Mouse (Mus musculus): Measurements from ENCODE around the gene Hist1h2ag.
"Not testable (repeated sequence)": the region's sequence is repeated elsewhere in the genome, so short reads cannot be mapped to it uniquely, and the experiment has no call there.

The Hist1h2ag gene

DNA sequence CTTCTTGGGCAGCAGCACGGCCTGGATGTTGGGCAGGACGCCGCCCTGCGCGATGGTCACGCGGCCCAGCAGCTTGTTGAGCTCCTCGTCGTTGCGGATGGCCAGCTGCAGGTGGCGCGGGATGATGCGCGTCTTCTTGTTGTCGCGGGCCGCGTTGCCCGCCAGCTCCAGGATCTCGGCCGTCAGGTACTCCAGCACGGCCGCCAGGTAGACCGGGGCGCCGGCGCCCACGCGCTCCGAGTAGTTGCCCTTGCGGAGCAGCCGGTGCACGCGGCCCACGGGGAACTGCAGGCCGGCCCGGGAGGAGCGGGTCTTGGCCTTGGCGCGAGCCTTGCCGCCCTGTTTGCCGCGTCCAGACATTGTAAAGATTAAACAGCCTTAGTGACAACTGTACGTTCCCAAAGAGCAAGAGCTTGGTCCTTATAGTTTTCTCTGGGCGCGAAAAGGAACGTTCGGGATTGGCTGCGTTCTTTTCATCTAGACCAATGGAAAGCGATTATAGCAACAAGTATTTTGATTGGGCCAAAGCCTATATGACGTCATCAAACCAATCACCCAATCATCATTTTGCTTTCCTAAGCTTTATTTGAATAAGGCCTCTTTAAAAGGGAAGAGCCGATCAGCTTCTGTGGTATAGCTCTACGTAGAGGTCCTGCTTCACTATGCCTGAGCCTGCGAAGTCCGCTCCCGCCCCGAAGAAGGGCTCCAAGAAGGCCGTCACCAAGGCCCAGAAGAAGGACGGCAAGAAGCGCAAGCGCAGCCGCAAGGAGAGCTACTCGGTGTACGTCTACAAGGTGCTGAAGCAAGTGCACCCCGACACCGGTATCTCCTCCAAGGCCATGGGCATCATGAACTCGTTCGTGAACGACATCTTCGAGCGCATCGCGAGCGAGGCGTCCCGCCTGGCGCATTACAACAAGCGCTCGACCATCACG lies at the start of gene Hist1h2ag, which contains the start of gene Hist1h2bj:
Hist1h2ag (minus strand) TSS at position 377 of the 935 bp plus-strand sequence.
Hist1h2bj (plus strand) TSS at position 647 of the 935 bp plus-strand sequence.
- peak; percentile 71 to 90 for DNase-seq

DNA sequence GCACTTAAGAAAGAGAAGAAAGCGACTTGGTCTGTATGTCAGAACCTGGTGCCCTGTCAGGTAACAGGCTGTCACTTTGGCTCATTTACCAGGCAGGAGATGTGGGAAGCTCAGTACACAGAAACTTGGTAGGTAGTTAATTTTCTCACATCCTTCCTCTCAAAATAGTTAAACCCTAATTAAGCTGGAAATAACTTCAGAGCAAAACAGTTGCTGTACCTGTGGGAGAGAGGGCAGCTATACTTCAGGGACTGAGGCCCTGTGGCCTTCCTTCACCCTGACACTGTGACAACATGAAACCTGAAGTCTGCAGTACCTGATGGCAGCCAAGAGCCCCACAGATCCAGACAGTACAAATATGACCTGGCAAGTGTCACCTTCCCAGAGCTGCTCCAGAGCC lies 41.4 kb upstream of the Hist1h2ag start, which contains the start of gene Vmn1r188:
Vmn1r188 (plus strand) TSS at position 301 of the 400 bp plus-strand sequence.
- DNase-seq, result not testable (repeated sequence)

DNA sequence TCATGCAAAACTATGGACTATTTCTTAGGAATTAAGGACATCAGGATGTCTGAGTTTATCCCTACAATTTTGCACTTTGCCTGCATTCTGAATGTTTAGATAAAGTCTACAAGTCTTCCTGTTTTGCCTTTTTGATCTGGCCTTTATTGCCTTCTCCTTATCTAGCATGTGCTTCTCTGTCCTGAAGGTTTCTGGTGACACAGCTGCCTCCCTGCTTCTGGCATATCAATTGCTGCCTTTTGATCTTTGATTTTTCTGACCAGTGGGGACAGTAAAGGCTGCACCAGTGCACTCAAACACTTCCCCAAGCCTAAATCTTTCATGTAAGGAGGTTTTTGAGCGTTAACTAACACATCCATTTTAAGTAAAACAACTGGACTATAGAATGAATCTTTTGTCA lies 20.7 kb upstream of the Hist1h2ag start:
- no peak for DNase-seq

DNA sequence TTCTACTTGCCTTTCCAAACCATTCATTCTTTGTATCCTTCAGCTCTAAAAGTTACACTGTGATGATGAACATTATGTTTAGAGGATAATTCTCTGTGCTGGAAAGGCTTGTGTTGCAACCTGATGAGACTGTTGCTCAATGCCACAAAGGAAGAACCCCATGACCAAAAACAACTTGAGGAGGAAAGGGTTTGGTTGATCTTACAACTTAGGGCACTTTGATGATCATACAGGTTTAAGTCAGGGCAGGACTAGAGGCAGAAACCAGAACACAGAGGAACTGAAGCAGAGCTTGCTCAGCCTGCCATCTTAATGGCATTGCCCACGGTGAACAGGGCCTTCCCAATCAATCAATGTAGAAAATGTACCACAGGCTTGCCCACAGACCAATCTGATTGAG lies 18.7 kb upstream of the Hist1h2ag start:
- no peak for DNase-seq

DNA sequence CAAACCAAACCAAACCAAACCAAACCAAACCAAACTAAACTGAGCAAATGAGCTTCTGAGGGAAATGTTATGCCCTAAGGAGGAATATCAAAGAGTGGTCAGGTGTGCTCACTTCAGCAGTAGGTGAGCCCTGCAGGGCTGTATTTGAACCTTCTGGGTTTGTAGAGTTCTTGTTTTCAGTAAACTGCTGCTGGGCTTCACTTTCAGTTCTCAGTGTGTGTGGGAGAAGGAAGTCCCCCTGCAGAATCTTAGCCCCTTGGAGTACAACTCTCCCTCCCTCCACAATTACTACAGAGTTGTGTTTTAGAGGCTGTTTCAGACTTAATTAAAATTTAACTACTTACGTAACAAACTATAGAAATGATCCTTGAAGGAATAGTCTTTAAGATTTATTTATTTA lies 11.0 kb upstream of the Hist1h2ag start:
- DNase-seq, result no peak

DNA sequence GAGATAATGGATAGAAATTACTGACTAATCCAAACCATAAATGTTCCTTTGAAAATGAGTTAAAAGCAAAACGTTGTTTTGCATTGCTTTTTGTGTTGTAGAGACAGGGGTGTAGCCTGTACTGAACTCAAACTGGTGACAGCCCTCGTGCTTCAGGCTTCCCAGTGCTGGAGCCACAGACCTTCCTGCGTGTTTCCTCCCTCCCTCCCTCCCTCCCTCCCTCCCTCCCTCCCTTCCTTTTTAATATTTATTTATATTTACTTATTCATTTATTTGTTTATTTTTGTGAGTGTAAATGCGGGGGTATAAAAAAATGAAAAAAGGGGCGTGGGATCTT lies 8.7 kb upstream of the Hist1h2ag start:
- no peak for DNase-seq

DNA sequence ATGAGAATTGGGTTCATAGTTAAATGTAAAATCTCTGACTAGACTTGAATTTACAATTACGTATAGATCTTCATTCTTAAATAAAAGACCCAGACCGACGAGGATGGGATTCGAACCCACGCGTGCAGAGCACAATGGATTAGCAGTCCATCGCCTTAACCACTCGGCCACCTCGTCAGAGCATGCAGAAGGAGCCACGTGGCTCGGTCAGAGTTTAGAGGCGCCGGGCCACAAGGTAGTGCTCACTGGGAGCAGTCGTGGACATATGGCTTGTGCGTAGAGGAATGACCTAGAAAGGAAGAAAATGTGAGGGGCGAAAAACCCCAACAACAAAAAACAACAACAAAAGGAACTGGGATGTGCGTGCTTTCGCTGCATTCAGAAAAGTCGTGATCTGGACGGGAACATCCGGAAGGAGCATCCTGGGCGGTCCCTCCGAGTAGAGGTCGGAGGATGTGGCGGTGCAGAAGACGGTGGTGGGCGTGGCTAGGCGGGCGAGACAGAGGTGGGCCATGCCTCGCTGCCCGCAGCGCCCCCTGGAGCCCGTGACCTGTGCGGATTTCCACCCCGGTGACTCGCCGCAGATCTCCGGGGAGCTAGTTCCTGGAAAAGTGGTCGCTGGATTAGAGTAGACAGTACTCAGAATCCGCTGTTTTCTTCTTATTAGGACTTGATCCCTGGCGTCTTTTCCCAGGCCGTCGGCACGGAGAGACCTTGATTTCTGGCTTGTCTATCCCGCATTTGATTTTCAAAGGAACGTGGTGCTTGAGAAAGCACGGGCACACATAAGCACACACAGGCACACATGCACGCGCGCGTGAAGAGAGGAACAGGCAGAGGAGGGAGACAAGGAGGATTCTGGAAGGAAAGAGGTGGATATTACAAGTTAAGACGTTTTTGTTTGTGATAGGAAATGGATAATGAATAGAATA lies 8.1 kb upstream of the Hist1h2ag start:
- DNase-seq, result peak; percentile 88 to 91

DNA sequence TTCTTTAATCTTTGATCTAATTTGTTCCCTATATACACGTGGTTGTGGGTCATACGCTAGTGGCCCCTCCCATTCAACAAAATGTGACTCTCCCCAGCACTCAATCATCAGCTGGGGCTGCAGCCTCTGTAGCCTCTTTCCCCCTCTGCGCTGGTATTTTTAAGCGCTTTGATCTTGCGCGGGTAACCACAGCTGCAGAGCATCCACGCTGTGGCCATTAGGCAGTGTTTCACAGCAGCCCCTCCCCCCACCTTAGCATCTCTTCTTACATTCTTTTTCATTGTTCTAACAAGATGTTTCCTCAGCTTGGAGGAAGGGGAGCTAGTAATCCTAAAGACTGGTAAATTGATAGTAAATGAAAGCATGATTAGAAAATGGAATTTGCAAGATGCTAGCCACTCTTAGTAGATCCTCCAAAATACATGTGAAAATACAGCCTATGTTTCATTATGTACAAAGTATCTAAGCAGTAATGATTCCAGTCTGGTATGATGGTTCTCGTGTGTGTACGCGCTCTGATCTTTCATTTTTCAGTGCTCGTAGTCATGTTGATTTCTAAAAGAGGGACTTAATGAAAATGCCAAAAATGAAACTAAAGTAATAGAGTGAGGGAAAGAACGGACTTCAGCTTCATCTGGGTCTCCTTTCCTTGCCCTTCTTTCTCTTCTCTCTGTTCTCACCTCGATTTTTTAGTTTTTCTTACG lies 7.1 kb upstream of the Hist1h2ag start:
- DNase-seq, result peak; percentile 25 to 48

DNA sequence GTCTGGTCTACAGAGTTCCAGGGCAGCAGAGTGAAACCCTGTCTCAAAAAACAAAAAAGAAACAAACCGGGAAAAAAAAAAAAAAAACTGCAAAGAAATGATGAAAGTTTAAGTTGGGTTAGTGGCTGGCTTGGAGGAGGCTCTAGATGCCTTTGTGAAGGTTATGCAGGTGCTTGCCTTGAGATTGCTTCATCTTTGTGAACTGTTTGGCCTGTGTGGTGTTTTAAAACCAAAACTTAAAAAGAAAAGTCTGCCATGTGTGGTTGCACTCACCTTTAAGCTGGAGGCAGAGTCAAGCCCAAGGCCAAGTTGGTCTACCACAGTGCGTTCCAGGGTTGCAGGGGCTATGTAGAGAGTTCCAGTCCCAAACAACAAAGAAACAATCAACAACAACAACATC lies 6.3 kb upstream of the Hist1h2ag start:
- DNase-seq, result no peak

DNA sequence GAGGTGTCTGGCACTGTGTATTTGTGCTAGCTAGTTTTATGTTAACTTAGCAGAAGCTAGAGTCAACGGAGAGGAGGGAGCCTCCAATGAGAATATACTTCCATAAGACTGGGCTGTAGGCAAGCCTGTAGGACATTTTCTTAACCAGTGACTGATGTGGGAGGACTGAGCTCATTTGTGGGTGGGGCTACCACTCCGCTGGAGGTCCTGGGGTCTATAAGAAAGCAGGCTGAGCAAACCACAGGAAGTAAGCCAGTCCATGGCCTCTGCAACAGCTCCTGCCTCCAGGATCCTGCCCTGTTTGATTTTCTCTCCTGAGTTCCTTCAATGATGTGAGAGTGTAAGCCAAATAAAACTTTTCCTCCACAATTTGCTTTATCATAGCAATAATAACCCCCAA lies 2.6 kb upstream of the Hist1h2ag start:
- DNase-seq, result no peak

DNA sequence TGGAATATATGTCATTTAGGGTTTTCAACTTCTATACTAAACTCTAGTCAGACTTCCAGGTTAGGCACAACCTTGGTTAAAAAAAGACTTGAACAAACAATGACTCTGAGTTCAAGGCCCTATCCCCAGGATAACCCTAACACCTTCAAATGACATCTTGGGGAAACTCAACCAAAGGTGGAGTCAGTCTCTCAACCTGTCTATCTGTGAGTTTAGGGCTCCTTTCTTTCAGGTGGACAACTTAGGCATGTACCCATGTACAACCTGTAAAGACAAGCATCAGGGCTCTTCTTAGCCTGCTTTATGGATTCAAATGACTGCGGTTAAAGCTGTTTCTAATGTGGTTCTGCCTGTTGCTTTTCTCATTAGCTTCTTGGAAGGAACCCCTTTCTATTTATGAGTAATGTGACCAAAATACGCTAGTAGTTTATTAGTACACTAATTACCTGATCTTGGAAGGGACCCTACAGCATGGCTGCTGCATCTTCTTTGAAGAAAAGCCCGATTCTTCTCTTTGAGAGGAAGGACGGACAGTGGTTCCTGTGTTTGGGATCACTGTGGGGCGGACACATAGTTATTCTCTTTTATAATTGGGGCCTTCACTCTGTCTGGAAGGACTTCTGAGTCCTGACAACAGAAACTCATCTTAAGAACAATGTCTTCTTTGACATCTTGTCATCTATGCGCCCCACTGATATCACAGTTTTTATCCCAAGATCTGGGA lies 1.9 kb upstream of the Hist1h2ag start:
- DNase-seq, result no peak

DNA sequence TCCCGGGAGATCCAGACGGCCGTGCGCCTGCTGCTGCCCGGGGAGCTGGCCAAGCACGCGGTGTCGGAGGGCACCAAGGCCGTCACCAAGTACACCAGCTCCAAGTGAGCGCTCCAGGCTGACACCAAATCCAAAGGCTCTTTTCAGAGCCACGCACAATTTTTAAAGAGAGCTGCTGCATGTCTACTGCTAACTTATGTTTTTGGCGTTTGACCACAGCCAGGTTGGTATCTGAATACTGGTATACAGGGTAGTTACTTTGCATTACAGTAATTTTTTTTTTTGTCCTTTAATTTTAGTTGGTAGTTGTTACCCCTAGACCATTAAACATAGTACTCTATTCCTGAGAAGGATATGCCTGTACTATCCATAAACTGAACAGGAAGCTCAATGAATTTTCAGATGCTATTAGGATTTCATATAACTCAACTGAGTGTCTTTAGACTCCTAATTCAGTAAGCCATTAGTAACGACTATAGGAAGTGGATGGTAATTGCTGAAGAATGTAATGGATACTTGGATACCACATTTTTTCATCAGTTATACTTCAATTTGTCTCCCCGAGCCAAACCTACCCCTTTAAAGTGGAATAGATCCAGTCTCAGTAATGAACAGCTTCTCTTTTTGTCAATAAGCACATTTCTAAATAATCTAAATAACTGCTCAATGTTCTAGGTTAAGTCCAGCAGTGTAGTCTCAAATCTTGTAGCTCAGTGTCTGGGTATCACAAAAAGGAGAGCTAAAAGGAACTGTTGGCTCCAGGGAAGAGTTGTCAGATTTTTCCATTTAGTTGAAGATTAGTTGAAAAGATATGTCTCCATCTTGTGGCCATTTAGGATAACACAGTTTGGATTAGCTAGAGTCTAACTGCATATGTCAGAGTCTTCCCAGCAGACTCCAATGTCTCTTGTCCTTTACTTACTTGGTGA lies 1.0 kb upstream of the Hist1h2ag start:
- no peak for DNase-seq

DNA sequence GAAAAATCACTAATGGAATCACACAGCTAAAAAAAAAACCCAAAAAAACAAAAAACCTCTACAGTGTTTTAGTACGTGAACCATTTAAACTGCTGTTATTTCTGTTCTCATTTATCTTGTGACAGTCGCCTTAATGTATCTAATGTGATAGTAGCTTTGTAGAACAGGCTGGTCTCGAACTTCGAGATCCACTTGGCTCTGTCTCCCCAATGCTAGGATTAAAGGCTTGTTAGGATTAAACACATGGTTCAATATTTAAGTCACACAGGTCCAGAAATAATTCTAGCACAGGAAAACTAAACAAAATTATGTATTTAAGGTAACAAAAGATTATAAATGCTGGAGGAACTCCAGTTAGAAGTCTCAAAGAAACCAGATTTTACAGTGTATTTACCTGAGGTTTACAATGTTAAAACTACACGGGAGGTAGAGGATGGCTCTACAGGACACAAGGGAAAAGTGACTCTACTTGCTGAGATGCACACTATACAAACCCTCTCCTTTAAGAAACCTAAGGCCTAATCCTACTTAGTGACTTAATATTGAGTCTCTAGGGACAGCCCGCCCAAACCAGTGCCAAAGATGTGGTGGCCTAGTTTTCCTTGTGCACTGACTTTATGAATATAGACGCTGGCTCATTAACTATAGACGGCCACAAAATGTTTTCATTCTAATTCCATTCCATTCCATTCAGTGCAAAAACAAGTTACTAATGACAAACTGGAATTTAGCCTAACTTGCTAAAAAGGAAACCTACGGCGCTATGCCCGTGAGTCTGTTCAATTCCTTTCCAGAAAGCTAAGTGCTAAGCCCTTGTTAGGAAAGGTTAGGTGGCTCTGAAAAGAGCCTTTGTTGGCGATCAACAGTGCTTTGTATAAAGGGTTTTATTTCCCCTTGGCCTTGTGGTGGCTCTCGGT lies 835 bp downstream of the Hist1h2ag start:
- no peak for DNase-seq

DNA sequence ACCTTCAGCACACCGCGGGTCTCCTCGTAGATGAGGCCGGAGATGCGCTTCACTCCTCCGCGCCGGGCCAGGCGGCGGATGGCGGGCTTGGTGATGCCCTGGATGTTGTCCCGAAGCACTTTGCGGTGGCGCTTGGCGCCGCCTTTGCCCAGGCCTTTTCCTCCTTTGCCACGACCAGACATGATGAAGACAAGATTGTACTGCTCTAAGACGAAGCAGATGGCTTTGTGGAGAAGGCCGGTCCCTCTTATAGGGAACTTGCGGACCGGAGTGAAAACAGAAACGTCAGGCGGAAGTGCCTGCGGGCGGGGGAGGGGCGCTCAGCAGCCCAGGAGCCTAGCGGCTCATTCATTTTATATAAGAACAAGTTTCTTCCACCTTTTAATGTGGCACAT lies 1.6 kb downstream of the Hist1h2ag start, which contains the start of gene Hist1h4i:
Hist1h4i (minus strand) TSS at position 221 of the 395 bp plus-strand sequence.
- DNase-seq, result peak; percentile 91 to 96

DNA sequence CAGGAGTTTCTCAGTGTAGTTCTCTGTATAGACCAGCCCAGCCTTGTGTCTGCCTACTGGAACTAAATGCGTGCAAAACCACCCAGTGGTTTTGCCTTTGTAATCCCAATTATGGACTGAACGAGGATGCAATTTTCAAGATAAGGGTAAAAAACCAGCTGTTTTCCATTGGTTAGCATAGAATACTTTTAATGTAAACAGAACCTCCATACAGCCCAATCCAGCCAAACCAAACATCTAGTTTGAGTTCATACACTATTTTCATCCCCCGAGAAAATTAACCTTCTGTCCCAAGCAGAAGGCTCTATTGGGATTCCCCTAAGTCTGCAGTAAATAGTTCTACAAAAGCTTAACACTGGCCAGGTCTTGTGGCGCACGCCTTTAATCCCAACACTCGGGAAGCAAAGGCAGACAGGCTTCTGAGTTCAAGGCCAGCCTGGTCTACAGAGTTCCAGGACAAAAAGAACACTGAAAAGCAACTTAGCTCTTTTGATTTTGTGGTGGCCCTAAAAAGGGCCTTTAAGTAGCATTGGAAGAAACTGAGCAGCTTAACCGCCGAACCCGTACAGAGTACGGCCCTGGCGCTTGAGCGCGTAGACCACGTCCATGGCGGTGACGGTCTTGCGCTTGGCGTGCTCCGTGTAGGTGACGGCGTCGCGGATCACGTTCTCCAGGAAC lies 2.1 kb downstream of the Hist1h2ag start:
- DNase-seq, result no peak

DNA sequence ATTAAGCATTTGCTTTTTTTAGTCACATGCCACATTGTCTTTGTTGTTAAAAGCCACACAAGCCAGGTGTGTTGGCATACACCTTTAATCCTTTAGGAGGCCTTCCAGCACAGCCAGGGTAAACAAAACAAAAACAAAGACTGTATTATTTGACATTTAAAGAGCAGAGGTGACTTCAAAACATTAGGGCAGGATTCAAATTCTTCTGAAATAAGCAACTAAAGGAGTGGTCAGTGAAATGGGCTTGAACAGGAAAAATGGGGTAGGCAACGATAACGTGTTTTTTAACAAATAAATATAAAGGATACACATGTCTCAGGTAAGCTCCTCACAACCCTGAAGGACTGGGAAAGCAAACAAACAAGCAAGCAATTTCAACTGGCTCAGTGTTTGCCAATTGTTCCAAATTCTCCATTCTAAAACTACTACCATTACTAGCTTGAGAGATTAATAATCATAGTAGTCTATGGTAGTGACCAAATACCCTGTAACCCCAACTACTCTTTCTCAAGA lies 2.7 kb downstream of the Hist1h2ag start:
- DNase-seq, result no peak

DNA sequence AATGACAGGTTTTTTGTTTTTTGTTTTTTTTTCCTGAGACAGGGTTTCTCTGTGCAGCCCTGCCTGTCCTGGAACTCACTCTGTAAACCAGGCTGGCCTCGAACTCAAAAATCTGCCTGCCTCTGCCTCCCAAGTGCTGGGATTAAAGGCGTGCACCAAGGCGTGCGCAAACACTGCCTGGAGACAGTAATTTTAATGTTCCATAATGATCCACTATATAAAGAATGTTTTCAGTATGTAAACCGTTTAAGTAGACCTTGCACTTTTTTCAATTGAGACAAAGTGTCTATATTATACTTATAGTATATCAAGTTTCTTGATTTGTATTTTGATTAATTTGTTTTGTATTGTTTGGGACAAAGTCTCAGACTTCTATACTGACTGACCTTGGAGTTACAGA lies 3.4 kb downstream of the Hist1h2ag start:
- DNase-seq, result no peak

DNA sequence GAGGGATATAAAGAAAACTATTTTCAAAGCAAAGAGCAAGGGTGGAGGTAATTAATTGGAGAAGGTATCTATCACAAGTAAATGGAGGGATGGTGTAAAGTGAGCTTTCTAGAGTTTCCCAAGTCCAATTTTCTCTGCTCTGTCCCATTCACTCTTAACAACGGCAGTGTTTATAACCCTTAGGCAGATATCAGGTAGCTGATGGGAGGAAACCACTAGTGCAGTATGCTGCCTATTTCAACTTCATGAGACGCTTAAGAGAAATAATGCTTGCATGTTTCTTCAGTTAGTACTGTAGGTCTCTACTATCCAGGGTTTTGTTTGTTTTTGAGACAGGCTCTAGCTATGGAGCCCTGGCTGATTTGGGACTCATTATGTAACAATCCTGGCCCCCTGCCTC lies 5.3 kb downstream of the Hist1h2ag start:
- DNase-seq, result no peak

DNA sequence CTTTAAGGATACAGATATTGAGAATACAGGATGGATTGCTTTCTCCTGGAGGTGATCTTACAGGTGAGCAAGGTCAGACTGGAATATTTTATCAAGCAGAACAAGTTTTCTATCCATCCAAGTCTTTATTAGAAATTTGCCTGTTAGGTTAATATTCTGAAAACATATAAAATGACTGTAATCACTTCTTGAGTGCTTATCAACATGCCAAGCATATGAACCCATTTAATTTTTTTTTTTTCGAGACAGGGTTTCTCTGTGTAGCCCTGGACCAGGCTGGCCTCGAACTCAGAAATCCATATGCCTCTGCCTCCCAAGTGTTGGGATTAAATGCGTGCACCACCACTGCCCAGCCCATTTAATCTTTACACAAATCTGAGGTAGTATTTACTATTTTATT lies 5.8 kb downstream of the Hist1h2ag start:
- no peak for DNase-seq

Data from thymus, adult 18-20 months (tissue).